Comparison of ENCODE assay signal across 8 mouse cellular contexts in the genomic region with DNA sequence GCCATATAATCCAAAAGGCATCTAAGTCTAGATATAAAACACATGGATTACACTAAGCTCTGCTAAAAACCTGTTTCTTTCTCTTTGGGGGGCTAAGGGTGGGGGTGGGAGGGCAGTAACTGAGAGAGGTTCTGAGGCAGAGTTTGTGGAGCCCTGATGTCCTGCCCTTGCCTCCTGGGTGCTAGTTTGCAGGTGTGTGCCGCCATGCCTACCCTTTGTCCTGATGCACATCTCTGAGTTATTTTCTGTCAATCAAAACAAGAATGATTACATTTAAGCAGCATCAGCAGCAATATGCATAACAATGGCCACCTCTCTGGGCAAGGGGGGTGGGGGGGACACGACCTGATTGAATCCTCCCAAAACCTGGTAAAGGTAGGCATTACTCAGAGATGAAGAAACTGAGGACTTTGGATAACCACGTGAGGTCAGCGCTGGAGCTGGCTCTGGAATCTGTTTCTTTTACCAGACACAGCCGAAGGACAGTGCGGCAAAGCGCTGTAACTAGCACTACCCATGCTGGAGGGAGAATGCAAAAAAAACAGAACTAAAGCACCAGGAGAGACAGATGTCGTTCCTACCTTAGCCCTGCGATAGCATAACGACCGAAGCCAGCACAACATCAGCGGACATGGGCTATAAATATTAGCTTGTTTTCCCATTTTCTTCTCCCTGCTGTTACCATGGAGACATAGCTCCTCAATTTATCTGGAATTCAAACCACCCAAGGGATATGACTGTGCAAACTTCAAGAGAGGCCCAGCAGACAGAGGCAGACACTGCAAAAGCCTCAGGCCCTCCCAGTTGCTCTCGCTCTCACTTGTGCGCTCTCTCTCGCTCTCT. TPM values are rescaled to one million over a fixed set of nuclear protein-coding genes. Genes with fewer than 3 reads are reported as not detected.
DNase-seq lines count a peak whose midpoint lies in the region; ATAC-seq and TF ChIP-seq lines count a peak whose summit lies in the region.

No protein-coding gene starts in this region.

- DNase-seq in lung, postnatal 4 days = no peak
- no peak for DNase-seq in layer of hippocampus, adult 9-10 months (ENCODE audit: low spot score)
- DNase-seq in cerebellum, adult 11-12 months = no peak

- peak overlapping the region; percentile 33; the same call in 1 of the 2 replicates for H3K4me2 ChIP-seq in lung, embryonic 16.5 days (ENCODE audit: low read depth, low read length)
- H3K4me2 ChIP-seq in forebrain, embryonic 12.5 days = peak overlapping the region; percentile 29
- H3K4me2 ChIP-seq in intestine, embryonic 15.5 days (replicated peaks) = peak overlapping the region; percentile 37; the same call in 1 of the 2 replicates

- H3K9me3 ChIP-seq in lung, embryonic 16.5 days (ENCODE audit: control insufficient read depth, low read length) = no peaks in the 10 kb centered on the region
- no peaks in the 10 kb centered on the region for H3K9me3 ChIP-seq in forebrain, embryonic 12.5 days
- no peaks in the 10 kb centered on the region for H3K9me3 ChIP-seq in intestine, embryonic 15.5 days

- H3K27me3 ChIP-seq in lung, embryonic 16.5 days (ENCODE audit: control insufficient read depth, insufficient read depth, low read depth, low read length) = no peaks in the 10 kb centered on the region
- H3K27me3 ChIP-seq in forebrain, embryonic 12.5 days = no peaks in the 10 kb centered on the region
- H3K27me3 ChIP-seq in intestine, embryonic 15.5 days (replicated peaks) = no peaks in the 10 kb centered on the region

- H3K27ac ChIP-seq in lung, embryonic 16.5 days (ENCODE audit: low read length) = no peak overlapping the region
- peak overlapping the region; percentile 87 for H3K27ac ChIP-seq in forebrain, embryonic 12.5 days
- H3K27ac ChIP-seq in intestine, embryonic 15.5 days = no peak overlapping the region
- peak overlapping the region; percentile 29; the same call in 1 of the 2 replicates for H3K27ac ChIP-seq in olfactory bulb, adult 2 months (ENCODE audit: insufficient read depth, low read depth, low read length)

- WGBS in lung, embryonic 16.5 days = 30% methylated on average over 15 of the region's 15 CpGs
- 33% methylated on average over 15 of the region's 15 CpGs for WGBS in forebrain, embryonic 12.5 days
- WGBS in intestine, embryonic 15.5 days = 22% methylated on average over 15 of the region's 15 CpGs
- WGBS in olfactory bulb, adult 2 months = 35% methylated on average over 15 of the region's 15 CpGs

- no peak overlapping the region for H3K9ac ChIP-seq in lung, embryonic 16.5 days (ENCODE audit: low read length)
- H3K9ac ChIP-seq in forebrain, embryonic 12.5 days = peak overlapping the region; percentile 25; the same call in 1 of the 2 replicates
- no peak overlapping the region for H3K9ac ChIP-seq in intestine, embryonic 15.5 days

- TF ChIP-seq POLR2A in olfactory bulb, adult 2 months (IDR thresholded peaks at IDR 0.05; ENCODE audit: insufficient read depth, low read depth, low read length) = no peak

- no peak overlapping the region for H3K4me3 ChIP-seq in lung, embryonic 16.5 days (ENCODE audit: low read length)
- H3K4me3 ChIP-seq in forebrain, embryonic 12.5 days (replicated peaks) = no peak overlapping the region
- no peak overlapping the region for H3K4me3 ChIP-seq in intestine, embryonic 15.5 days (replicated peaks)
- no peak overlapping the region for H3K4me3 ChIP-seq in olfactory bulb, adult 2 months (ENCODE audit: insufficient read depth, low read depth, low read length)

- H3K36me3 ChIP-seq in lung, embryonic 16.5 days (ENCODE audit: control insufficient read depth, insufficient read depth, low read length) = no peaks in the 10 kb centered on the region
- no peaks in the 10 kb centered on the region for H3K36me3 ChIP-seq in forebrain, embryonic 12.5 days (replicated peaks)
- H3K36me3 ChIP-seq in intestine, embryonic 15.5 days = no peaks in the 10 kb centered on the region

- H3K4me1 ChIP-seq in lung, embryonic 16.5 days (replicated peaks; ENCODE audit: control insufficient read depth, insufficient read depth, low read length) = peaks cover 13% of the 10 kb centered on the region
- peaks cover 26% of the 10 kb centered on the region for H3K4me1 ChIP-seq in forebrain, embryonic 12.5 days
- H3K4me1 ChIP-seq in intestine, embryonic 15.5 days (replicated peaks) = peaks cover 18% of the 10 kb centered on the region
- H3K4me1 ChIP-seq in olfactory bulb, adult 2 months (ENCODE audit: control insufficient read depth, insufficient read depth, low read length) = peaks cover 22% of the 10 kb centered on the region

- TF ChIP-seq CTCF in olfactory bulb, adult 2 months (IDR thresholded peaks at IDR 0.05; ENCODE audit: insufficient read depth, low read depth, low read length) = no peak

- no peak; the same call in 1 of the 2 replicates for ATAC-seq in lung, embryonic 16.5 days (ENCODE audit: low read depth)
- ATAC-seq in forebrain, embryonic 12.5 days (ENCODE audit: low FRiP score) = peak; percentile 62
- no peak; the same call in 1 of the 2 replicates for ATAC-seq in intestine, embryonic 15.5 days
- ATAC-seq in erythroblast, adult 5-6 weeks (replicated peaks; ENCODE audit: low FRiP score, poor library complexity, severe bottlenecking) = no peak

RNA-seq across cellular contexts. Expression of a gene that starts 26.1 kb away (rescaled TPM):
- 113 and 123 TPM in 2 replicates for polyA plus RNA-seq in lung, embryonic 16.5 days (2015; fragmentation: Nextera tagmentation; extraction: Ambion mirVana)
- 178 and 187 TPM in 2 replicates for polyA plus RNA-seq in forebrain, embryonic 12.5 days (2016; fragmentation: Nextera tagmentation; extraction: Ambion mirVana)
- polyA plus RNA-seq in intestine, embryonic 15.5 days (2015; fragmentation: Nextera tagmentation; extraction: Ambion mirVana) = 107 and 109 TPM in 2 replicates
- polyA plus RNA-seq in olfactory bulb, adult 2 months (2012; ENCODE audit: insufficient read depth, insufficient read length, low replicate concordance, missing spikeins) = 354 TPM in 1 of 2 replicates, not detected in the other
- total RNA-seq in erythroblast, adult 5-6 weeks (2015; ENCODE audit: low replicate concordance) = 70.5 and 83.8 TPM in 2 replicates
- total RNA-seq in erythroblast, adult 5-6 weeks (2017; ENCODE audit: low replicate concordance) = 218 and 248 TPM in 2 replicates

Comparison
In these comparisons a context has a peak if more than half of its experiments do, and no peak if none do; other contexts are left out.
1. H3K27ac ChIP-seq: peak in forebrain, embryonic 12.5 days (single experiment) and olfactory bulb, adult 2 months (single experiment); none in lung, embryonic 16.5 days (single experiment) and intestine, embryonic 15.5 days (single experiment).
2. Peak in every context shown above with its lines, with median percentiles within 50 percentile points of each other: H3K4me2 ChIP-seq.